21 mouse cellular contexts compared by ENCODE assay signal in the genomic region with DNA sequence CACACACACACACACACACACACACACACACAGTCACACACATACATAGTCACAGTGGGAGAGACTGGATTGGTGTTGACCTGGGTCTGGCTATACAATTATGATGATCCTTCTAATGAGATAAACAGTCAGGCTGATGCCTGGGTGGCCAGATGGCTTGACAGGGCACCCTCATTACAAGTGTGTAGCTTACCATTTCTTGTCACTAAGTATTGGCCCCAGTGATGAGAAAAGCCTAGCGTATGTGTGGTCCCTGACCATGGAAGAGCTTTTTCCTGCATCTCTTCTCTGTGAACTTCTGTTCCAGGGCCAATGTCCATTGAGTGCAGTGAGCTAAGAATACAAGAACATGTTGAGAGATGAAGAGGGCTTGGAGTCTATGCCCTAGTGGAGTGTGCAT.
A peak's percentile ranks its signal among the peaks of the same experiment; 100 is the strongest.
DNase-seq lines count a peak whose midpoint lies in the region; ATAC-seq and TF ChIP-seq lines count a peak whose summit lies in the region.
"Had no signal": no experiment of that assay in that cellular context is flagged by ENCODE, and none has a peak within 500 bp of the region (broad histone marks: within the 10 kb centered on the region; RNA-seq: fewer than 3 reads in every experiment).

No protein-coding gene starts in this region.

- TF ChIP-seq CTCF in hindbrain, postnatal 0 days (IDR thresholded peaks at IDR 0.05; ENCODE audit: low read depth): no peak
- no peak for TF ChIP-seq CTCF in liver, postnatal 0 days (IDR thresholded peaks at IDR 0.05; ENCODE audit: low read depth)

- DNase-seq in embryonic facial prominence, embryonic 11.5 days (ENCODE audit: low spot score): no peak
- DNase-seq in embryonic facial prominence, embryonic 10.5 days (ENCODE audit: low spot score): no peak
- no peak for DNase-seq in hindbrain, postnatal 0 days (ENCODE audit: low spot score)
- DNase-seq in retina, postnatal 1 day: peak; percentile 85
- no peak for DNase-seq in liver, postnatal 0 days
- DNase-seq: adrenal gland, adult 2 months; adrenal gland, postnatal 10 days; adrenal gland, postnatal 25 days; B cell, adult 2 months; cerebellum, adult 11-12 months; cerebellum, adult 9-10 months; forebrain, postnatal 0 days had no signal

- WGBS in embryonic facial prominence, embryonic 11.5 days: 97% methylated on average over 1 of the region's 1 CpGs
- 100% methylated on average over 1 of the region's 1 CpGs for WGBS in embryonic facial prominence, embryonic 10.5 days
- 89% methylated on average over 1 of the region's 1 CpGs for WGBS in hindbrain, postnatal 0 days
- 95% methylated on average over 1 of the region's 1 CpGs for WGBS in hindbrain, embryonic 13.5 days
- WGBS in liver, postnatal 0 days (ENCODE audit: insufficient replicate concordance): 77% methylated on average over 1 of the region's 1 CpGs

- no peaks in the 10 kb centered on the region for H3K27me3 ChIP-seq in embryonic facial prominence, embryonic 11.5 days (ENCODE audit: control insufficient read depth, insufficient read depth, low read length)
- H3K27me3 ChIP-seq in embryonic facial prominence, embryonic 10.5 days (replicated peaks; ENCODE audit: low read depth, poor library complexity, severe bottlenecking): no peaks in the 10 kb centered on the region
- H3K27me3 ChIP-seq in hindbrain, postnatal 0 days (ENCODE audit: insufficient read depth, low read length): no peaks in the 10 kb centered on the region
- H3K27me3 ChIP-seq in hindbrain, embryonic 13.5 days: no peaks in the 10 kb centered on the region
- no peaks in the 10 kb centered on the region for H3K27me3 ChIP-seq in liver, postnatal 0 days (ENCODE audit: insufficient read depth, low read length)
- H3K27me3 ChIP-seq: CH12.LX; embryonic facial prominence, embryonic 12.5 days; forebrain, embryonic 13.5 days; forebrain, embryonic 15.5 days; Patski had no signal

- 0 out of 2 replicates have a peak, but pooled peaks have one; percentile 29 for ATAC-seq in embryonic facial prominence, embryonic 11.5 days (replicated peaks; ENCODE audit: insufficient number of reproducible peaks, low FRiP score, low TSS enrichment, low read depth)
- ATAC-seq in hindbrain, postnatal 0 days: no peak
- no peak for ATAC-seq in hindbrain, embryonic 13.5 days (ENCODE audit: low FRiP score)
- no peak for ATAC-seq in liver, postnatal 0 days
- ATAC-seq: activated CD4-positive, CD25-positive, alpha-beta regulatory T cell, adult 4 months; CD4-positive, CD25-positive, alpha-beta regulatory T cell, adult 4 months; forebrain, embryonic 13.5 days; forebrain, embryonic 15.5 days; forebrain, postnatal 0 days; Patski had no signal

- no peaks in the 10 kb centered on the region for H3K9me3 ChIP-seq in embryonic facial prominence, embryonic 11.5 days (replicated peaks; ENCODE audit: control insufficient read depth, low read length)
- H3K9me3 ChIP-seq in embryonic facial prominence, embryonic 10.5 days: no peaks in the 10 kb centered on the region
- no peaks in the 10 kb centered on the region for H3K9me3 ChIP-seq in hindbrain, postnatal 0 days (ENCODE audit: low read length)
- no peaks in the 10 kb centered on the region for H3K9me3 ChIP-seq in hindbrain, embryonic 13.5 days
- H3K9me3 ChIP-seq in liver, postnatal 0 days (ENCODE audit: low read length): no peaks in the 10 kb centered on the region
- H3K9me3 ChIP-seq: embryonic facial prominence, embryonic 12.5 days; forebrain, embryonic 13.5 days; forebrain, embryonic 15.5 days; G1E had no signal

- H3K9ac ChIP-seq in embryonic facial prominence, embryonic 11.5 days (replicated peaks; ENCODE audit: low read length): no peak overlapping the region
- no peak overlapping the region for H3K9ac ChIP-seq in hindbrain, postnatal 0 days (replicated peaks; ENCODE audit: low read length)
- no peak overlapping the region for H3K9ac ChIP-seq in hindbrain, embryonic 13.5 days
- no peak overlapping the region for H3K9ac ChIP-seq in liver, postnatal 0 days (replicated peaks)
- H3K9ac ChIP-seq: embryonic facial prominence, embryonic 12.5 days; forebrain, embryonic 15.5 days; forebrain, postnatal 0 days had no signal

- no peaks in the 10 kb centered on the region; the same call in 1 of the 2 replicates for H3K36me3 ChIP-seq in embryonic facial prominence, embryonic 11.5 days (replicated peaks; ENCODE audit: control insufficient read depth, insufficient read depth, low read depth, low read length)
- H3K36me3 ChIP-seq in embryonic facial prominence, embryonic 10.5 days (replicated peaks): peaks cover 76% of the 10 kb centered on the region
- H3K36me3 ChIP-seq in hindbrain, postnatal 0 days (ENCODE audit: insufficient read depth, low read length): no peaks in the 10 kb centered on the region
- no peaks in the 10 kb centered on the region for H3K36me3 ChIP-seq in hindbrain, embryonic 13.5 days
- H3K36me3 ChIP-seq in liver, postnatal 0 days (replicated peaks; ENCODE audit: insufficient read depth, low read length): peaks cover 8% of the 10 kb centered on the region; the same call in 1 of the 2 replicates
- H3K36me3 ChIP-seq: forebrain, embryonic 15.5 days; G1E had no signal

- no peak overlapping the region for H3K27ac ChIP-seq in embryonic facial prominence, embryonic 11.5 days (replicated peaks; ENCODE audit: low read depth, low read length)
- no peak overlapping the region for H3K27ac ChIP-seq in embryonic facial prominence, embryonic 10.5 days (replicated peaks)
- H3K27ac ChIP-seq in hindbrain, postnatal 0 days: 0 out of 2 replicates have a peak overlapping the region, but pooled peaks have one; percentile 26
- no peak overlapping the region for H3K27ac ChIP-seq in hindbrain, embryonic 13.5 days
- H3K27ac ChIP-seq in liver, postnatal 0 days (ENCODE audit: low read depth): no peak overlapping the region
- H3K27ac ChIP-seq: embryonic facial prominence, embryonic 12.5 days; forebrain, embryonic 13.5 days; forebrain, embryonic 15.5 days had no signal

- no peak for TF ChIP-seq EP300 in liver, postnatal 0 days (IDR thresholded peaks at IDR 0.05; ENCODE audit: low read depth)

- H3K4me2 ChIP-seq in embryonic facial prominence, embryonic 11.5 days (ENCODE audit: low read depth, low read length): no peak overlapping the region
- no peak overlapping the region for H3K4me2 ChIP-seq in hindbrain, postnatal 0 days (ENCODE audit: low read depth, low read length)
- H3K4me2 ChIP-seq in hindbrain, embryonic 13.5 days: no peak overlapping the region
- H3K4me2 ChIP-seq in liver, postnatal 0 days (ENCODE audit: low read depth, low read length): no peak overlapping the region
- H3K4me2 ChIP-seq: embryonic facial prominence, embryonic 12.5 days; forebrain, embryonic 13.5 days; forebrain, embryonic 15.5 days had no signal

- no peak overlapping the region for H3K4me3 ChIP-seq in embryonic facial prominence, embryonic 11.5 days (ENCODE audit: low read depth, low read length)
- no peak overlapping the region for H3K4me3 ChIP-seq in embryonic facial prominence, embryonic 10.5 days
- no peak overlapping the region for H3K4me3 ChIP-seq in hindbrain, postnatal 0 days (ENCODE audit: low read length)
- H3K4me3 ChIP-seq in hindbrain, embryonic 13.5 days: no peak overlapping the region
- no peak overlapping the region for H3K4me3 ChIP-seq in liver, postnatal 0 days (ENCODE audit: low read depth, low read length)
- H3K4me3 ChIP-seq: embryonic facial prominence, embryonic 12.5 days; forebrain, embryonic 13.5 days; forebrain, embryonic 15.5 days had no signal

- no peaks in the 10 kb centered on the region for H3K4me1 ChIP-seq in embryonic facial prominence, embryonic 11.5 days (ENCODE audit: control insufficient read depth, insufficient read depth, low read length)
- no peaks in the 10 kb centered on the region for H3K4me1 ChIP-seq in embryonic facial prominence, embryonic 10.5 days
- peaks cover 9% of the 10 kb centered on the region for H3K4me1 ChIP-seq in hindbrain, postnatal 0 days (ENCODE audit: insufficient read depth, low read length)
- peaks cover 14% of the 10 kb centered on the region for H3K4me1 ChIP-seq in hindbrain, embryonic 13.5 days (replicated peaks)
- no peaks in the 10 kb centered on the region for H3K4me1 ChIP-seq in liver, postnatal 0 days (ENCODE audit: insufficient read depth)
- H3K4me1 ChIP-seq: embryonic facial prominence, embryonic 12.5 days had no signal
